Mouse (Mus musculus) forebrain, embryonic 16.5 days (tissue): Measurements from ENCODE around the gene Pim3. TPM values are rescaled to one million over a fixed set of nuclear protein-coding genes. Genes with fewer than 3 reads are reported as not detected.
A peak's percentile ranks its signal among the peaks of the same experiment; 100 is the strongest.
"Not testable (repeated sequence)": the region's sequence is repeated elsewhere in the genome, so short reads cannot be mapped to it uniquely, and the experiment has no call there.

ENCODE experiments used
- ATAC-seq: fragments of 200-750 bp; cut with Nextera tagmentation; 2 replicates; pipeline ENCODE4 v1.8.0; 2017; ENCODE audit warnings: mild to moderate bottlenecking, moderate library complexity
- H3K27ac ChIP-seq: fragments of 300-500 bp; sonication (generic); 2 replicates; pipeline ENCODE4 v1.5.1; 2014; ENCODE audit warnings: low read length, control low read depth
- H3K27me3 ChIP-seq: fragments of 300-500 bp; sonication (generic); replicated peaks from 2 replicates; pipeline ENCODE4 v1.6.1; 2014; ENCODE audit warnings: low read length; ENCODE audit not compliant: control insufficient read depth, insufficient read depth
- H3K36me3 ChIP-seq: fragments of 300-500 bp; sonication (generic); 2 replicates; pipeline ENCODE4 v1.6.1; 2014; ENCODE audit not compliant: control insufficient read depth, insufficient read depth
- H3K4me1 ChIP-seq: fragments of 300-500 bp; sonication (generic); replicated peaks from 2 replicates; pipeline ENCODE4 v1.6.1; 2014; ENCODE audit warnings: low read length; ENCODE audit not compliant: control insufficient read depth, insufficient read depth
- H3K4me2 ChIP-seq: fragments of 300-500 bp; sonication (generic); 2 replicates; pipeline ENCODE4 v1.6.1; 2014; ENCODE audit warnings: mild to moderate bottlenecking, low read length, control low read depth
- H3K4me3 ChIP-seq: fragments of 300-500 bp; sonication (generic); replicated peaks from 2 replicates; pipeline ENCODE4 v1.5.1; 2014; ENCODE audit warnings: mild to moderate bottlenecking, low read length, control low read depth
- H3K9ac ChIP-seq: fragments of 300-500 bp; sonication (generic); replicated peaks from 2 replicates; pipeline ENCODE4 v1.6.1; 2014; ENCODE audit warnings: low read depth, low read length, control low read depth
- H3K9me3 ChIP-seq: fragments of 300-500 bp; sonication (generic); 2 replicates; pipeline ENCODE4 v1.6.1; 2016; ENCODE audit warnings: low read length; ENCODE audit not compliant: control insufficient read depth
- WGBS: fragments of 180-500 bp; shearing (Covaris S2); extraction: QIAGEN DNeasy Blood & Tissue Kit; methylation state at CpG from one replicate; pipeline ENCODE4 v1.1.7; 2014; 5-methylcytosine and 5-hydroxymethylcytosine counted together
- polyA plus RNA-seq: library from polyadenylated mRNA; unstranded; fragments of >200 nt; fragmentation: Nextera tagmentation; extraction: Ambion mirVana; gene quantifications from 2 replicates; pipeline ENCODE4 v1.2.1, GENCODE M21; 2015

Pim3 gene
- 58.2 and 70.7 TPM in 2 replicates for polyA plus RNA-seq

DNA sequence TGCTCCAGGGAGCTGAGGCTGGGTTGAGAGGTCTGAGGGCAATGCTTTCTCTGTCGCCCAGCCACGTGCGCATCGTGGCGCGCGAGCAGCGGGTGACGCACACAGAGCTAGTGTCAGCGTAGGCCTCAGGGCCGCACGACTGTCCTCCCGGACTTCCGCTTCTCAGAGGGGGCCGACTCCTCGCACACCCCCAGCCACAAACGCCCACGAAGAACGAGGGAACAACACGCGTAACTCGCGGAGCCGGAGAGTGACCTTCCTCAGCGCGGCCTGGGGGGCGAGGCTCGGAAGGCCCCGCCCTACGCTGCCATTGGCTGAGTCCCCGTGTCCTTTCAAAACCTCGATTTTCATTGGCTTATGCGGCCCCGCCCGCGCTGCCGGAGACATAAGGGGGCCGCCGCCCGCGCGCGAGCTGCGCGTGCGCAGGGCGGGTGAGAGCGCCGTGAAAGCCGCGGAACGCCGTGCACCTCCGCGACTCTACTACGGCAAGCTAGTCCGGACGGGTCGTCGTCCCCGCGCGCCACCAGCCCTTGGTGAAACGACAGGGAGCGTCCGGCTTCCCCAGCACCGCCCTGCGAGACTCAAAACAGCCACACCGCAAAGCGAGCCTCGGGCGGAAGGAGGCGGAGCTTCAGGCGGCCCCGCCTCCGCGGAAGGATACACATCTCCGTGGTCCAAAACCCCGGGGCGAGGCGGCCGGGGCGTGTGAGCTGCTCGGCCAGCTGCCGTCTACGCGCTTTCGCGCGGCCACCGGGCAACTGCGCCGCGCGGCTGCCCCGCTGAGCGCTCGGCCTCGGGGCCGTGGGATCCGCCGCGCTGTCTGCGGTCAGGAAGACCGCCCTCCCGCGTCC, at the start of gene Pim3:
TSS of gene Pim3 (plus strand) at position 415 of the 851 bp plus-strand sequence.
- peak within 1 kb of the TSS; percentile 85 for H3K4me2 ChIP-seq
- under 1% methylated on average over 107 of the region's 107 CpGs for WGBS
- peak within 1 kb of the TSS; percentile 99 for H3K27ac ChIP-seq
- peak within 1 kb of the TSS; percentile 96 for H3K9ac ChIP-seq
- no peaks in the 10 kb centered on the region for H3K27me3 ChIP-seq
- peaks cover 27% of the 10 kb centered on the region for H3K4me1 ChIP-seq
- peaks cover 18% of the 10 kb centered on the region; the same call in 1 of the 2 replicates for H3K36me3 ChIP-seq
- no peaks in the 10 kb centered on the region for H3K9me3 ChIP-seq
- peak within 1 kb of the TSS; percentile 96 for H3K4me3 ChIP-seq
- peak; percentile 84 for ATAC-seq

DNA sequence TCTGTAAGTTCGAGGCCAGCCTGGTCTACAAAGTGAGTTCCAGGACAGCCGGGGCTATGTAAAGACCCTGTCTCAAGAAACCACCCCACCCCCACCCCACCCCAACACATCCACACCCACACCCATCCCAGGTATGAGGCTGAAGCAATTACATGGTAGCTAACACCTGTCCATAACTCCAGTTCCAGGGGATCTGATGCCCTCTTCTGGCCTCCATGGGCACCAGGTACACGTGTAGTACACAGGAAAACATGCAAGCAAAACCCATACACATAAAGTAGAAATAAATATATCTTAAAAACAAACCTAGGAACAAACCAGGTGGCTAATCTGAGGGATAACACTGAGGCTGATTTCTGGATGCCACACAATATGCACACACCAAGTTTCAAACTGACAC, 48.7 kb upstream of the Pim3 start:
- Histone ChIP-seq H3K4me1 (peaks cover under 1% of the 10 kb centered on the region), H3K4me3 (no peak overlapping the region), H3K27ac (no peak overlapping the region), H3K9me3 (no peaks in the 10 kb centered on the region), H3K27me3 (no peaks in the 10 kb centered on the region), H3K4me2 (no peak overlapping the region), H3K9ac (no peak overlapping the region), H3K36me3 (peaks cover 7% of the 10 kb centered on the region)
- 88% methylated on average over 3 of the region's 3 CpGs for WGBS
- no peak for ATAC-seq

DNA sequence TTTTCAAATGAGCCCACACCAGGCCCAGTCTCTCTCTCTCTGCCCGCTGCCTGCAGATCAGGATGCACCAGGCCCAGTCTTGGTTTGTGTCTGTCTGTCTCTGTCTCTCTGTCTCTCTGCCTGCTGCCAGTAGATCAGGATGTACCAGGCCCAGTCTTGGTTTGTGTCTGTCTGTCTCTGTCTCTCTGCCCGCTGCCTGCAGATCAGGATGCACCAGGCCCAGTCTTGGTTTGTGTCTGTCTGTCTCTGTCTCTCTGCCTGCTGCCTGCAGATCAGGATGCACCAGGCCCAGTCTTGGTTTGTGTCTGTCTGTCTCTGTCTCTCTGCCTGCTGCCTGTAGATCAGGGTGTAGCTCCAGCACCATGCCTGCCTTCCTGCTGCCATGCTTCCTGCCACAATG, 48.1 kb upstream of the Pim3 start:
- WGBS, result 96% methylated on average over 2 of the region's 2 CpGs
- H3K4me2 ChIP-seq, H3K36me3 ChIP-seq, H3K9ac ChIP-seq, H3K4me1 ChIP-seq, H3K9me3 ChIP-seq, H3K4me3 ChIP-seq, ATAC-seq, H3K27ac ChIP-seq, H3K27me3 ChIP-seq: not testable (repeated sequence)

DNA sequence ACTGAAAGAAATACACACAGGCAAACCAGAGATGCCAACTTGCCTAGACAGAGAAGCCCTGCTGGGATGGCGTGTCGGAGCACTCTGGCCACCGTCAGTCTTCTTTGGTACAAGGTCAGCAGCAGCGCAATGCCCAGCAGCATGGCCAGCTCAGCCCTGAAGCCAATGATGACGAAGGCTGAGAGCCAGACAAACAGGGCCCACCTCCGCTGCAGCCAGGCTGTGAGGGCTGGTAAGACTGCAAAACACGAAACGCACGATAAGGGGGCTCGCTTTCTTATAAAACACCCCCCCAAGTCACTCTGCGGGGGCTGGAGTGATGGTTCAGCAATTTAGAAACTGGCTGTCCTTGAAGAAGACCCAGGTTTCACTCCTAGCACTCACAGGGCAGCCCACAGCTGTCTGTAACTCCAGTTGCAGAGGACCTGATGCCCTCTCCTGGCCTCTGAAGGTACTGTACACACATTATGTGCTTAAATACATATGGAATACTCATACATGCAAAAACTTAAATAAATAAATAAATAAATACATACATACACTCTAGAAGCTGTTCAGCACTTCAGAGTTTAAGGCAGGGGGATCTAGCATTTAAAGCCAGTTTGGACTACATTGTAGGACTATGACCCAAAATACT, 47.5 kb upstream of the Pim3 start:
- no peaks in the 10 kb centered on the region for H3K27me3 ChIP-seq
- peaks cover 7% of the 10 kb centered on the region for H3K36me3 ChIP-seq
- no peak overlapping the region for H3K4me2 ChIP-seq
- no peak for ATAC-seq
- no peak overlapping the region for H3K27ac ChIP-seq
- WGBS, result 97% methylated on average over 11 of the region's 11 CpGs
- no peak overlapping the region for H3K9ac ChIP-seq
- peaks cover 4% of the 10 kb centered on the region for H3K4me1 ChIP-seq
- no peaks in the 10 kb centered on the region for H3K9me3 ChIP-seq
- no peak overlapping the region for H3K4me3 ChIP-seq

DNA sequence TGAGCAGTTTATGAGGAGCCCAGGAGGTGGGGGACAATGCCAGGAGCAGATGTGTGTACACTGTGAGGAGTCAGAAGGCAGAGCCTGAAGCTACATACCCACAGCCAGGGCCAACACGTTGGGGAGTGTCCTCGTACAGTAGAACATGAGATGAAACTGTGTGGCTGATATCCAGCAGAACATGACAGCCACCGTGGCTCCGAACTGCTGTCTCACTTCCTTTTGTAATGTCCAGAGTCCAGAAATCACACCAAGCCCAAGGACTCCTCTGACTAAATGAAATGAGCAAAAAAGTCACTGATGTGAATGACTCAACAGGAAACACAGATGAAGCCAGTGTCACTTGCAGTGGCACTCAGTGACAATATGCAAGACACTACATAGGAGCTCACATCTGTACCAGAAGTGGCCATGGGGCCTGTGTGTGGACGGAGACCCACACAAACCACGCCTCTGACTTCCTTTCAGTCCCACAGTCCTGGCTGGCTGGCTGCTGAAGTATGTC, 46.7 kb upstream of the Pim3 start:
- no peak overlapping the region for H3K4me3 ChIP-seq
- no peaks in the 10 kb centered on the region for H3K9me3 ChIP-seq
- H3K4me2 ChIP-seq, result no peak overlapping the region
- no peak overlapping the region for H3K9ac ChIP-seq
- H3K36me3 ChIP-seq, result peaks cover 7% of the 10 kb centered on the region
- peaks cover 9% of the 10 kb centered on the region for H3K4me1 ChIP-seq
- no peaks in the 10 kb centered on the region for H3K27me3 ChIP-seq
- no peak overlapping the region for H3K27ac ChIP-seq
- no peak for ATAC-seq
- WGBS, result 91% methylated on average over 6 of the region's 6 CpGs

DNA sequence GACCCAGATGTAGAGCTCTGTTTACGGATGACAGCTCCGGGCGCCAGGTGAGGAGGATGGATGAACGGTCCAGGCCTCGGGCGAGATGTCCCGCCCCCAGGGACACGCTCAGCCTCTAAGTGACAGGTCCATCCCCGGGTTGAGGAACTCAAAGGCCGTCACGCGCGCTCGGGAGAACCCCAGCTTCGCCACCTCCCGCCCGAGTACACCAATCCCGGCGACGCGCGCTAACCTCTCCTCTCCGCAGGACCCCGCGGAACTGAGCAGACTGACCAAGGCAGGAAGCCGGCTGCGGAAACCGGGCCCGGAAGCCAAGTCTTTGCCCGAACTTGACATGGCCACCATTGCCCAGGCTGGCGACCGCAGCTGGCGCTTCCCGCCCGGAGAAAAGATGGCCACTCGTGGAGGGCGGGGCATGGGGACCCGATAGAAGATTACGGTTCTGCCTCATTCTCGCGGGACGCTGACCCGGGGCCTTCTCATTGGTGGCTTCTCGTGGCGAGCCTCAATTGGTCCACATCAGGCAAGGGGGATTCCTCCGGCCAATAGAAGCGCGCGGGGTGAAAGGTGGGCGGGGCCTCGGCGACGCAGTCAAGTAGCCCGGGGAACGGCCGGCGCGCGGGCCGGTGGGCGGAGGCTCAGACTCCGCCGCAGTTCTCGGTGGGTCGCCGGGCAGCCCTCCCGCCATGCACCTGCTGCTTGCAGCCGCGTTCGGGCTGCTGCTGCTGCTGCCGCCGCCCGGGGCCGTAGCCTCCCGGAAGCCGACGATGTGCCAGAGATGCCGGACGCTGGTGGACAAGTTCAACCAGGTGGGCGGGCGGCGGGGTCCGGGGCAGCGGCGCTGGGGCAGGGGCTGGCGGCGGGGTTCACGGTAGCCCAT, 42.7 kb upstream of the Pim3 start, which contains the start of the genes Alg12 and Creld2:
TSS of gene Alg12 (minus strand) at position 293 of the 880 bp plus-strand sequence.
TSS of gene Creld2 (plus strand) at position 621 of the 880 bp plus-strand sequence.
- Histone ChIP-seq H3K4me1 (peaks cover 15% of the 10 kb centered on the region), H3K9ac (peak within 1 kb of the TSS; percentile 77), H3K9me3 (no peaks in the 10 kb centered on the region), H3K27me3 (no peaks in the 10 kb centered on the region), H3K4me3 (peak within 1 kb of the TSS; percentile 85), H3K27ac (peak within 1 kb of the TSS; percentile 46), H3K36me3 (peaks cover 9% of the 10 kb centered on the region), H3K4me2 (peak within 1 kb of the TSS; percentile 87)
- under 1% methylated on average over 79 of the region's 88 CpGs for WGBS
- ATAC-seq, result peak; percentile 99

DNA sequence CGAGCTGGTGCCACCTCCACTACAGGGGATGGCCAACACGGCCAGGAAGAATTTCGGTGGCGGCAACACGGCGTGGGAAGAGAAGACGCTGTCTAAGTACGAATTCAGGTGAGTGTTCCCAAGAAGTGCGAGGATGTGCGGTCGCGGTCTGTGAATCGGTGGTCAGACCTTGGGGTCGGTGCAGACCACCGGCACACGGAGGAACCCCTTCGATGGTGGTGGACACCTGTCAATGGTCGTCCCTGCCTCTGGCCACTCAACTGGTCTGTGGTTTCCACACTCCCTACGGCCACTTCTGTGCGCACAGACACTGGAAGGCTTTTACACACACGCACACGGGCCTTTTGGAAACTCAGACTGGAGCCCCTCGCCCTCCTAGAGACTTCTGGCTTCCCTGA, 42.1 kb upstream of the Pim3 start:
- WGBS, result under 1% methylated on average over 23 of the region's 23 CpGs
- ATAC-seq, result no peak
- peak overlapping the region; percentile 77 for H3K9ac ChIP-seq
- peaks cover 4% of the 10 kb centered on the region for H3K36me3 ChIP-seq
- no peaks in the 10 kb centered on the region for H3K9me3 ChIP-seq
- no peaks in the 10 kb centered on the region for H3K27me3 ChIP-seq
- H3K4me3 ChIP-seq, result peak overlapping the region; percentile 85
- H3K4me2 ChIP-seq, result peak overlapping the region; percentile 87
- H3K4me1 ChIP-seq, result peaks cover 15% of the 10 kb centered on the region
- H3K27ac ChIP-seq, result no peak overlapping the region

DNA sequence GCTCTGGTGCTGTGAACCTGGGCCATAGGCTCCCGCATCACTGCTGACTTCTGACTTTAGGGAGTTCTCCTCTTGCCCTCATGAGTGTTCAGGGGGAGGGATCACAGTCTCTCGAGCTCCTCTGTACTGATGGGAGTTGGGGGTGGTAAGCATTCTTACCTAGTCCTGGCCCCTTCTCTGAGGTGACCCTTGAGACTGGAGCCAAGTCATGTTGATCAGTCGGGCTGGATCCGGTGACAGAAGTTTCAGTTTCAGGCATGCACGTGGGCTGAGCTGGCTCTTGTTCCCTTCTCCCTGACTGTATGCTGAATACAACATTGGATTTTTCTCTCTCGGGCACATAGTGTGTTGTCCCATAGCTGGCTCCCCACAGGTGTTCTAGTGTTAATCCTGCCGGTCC, 40.6 kb upstream of the Pim3 start:
- H3K36me3 ChIP-seq, result 0 out of 2 replicates have a peak, but pooled peaks cover 9% of the 10 kb centered on the region

More for the DNA sequence above, 40.6 kb upstream of the Pim3 start:
- 92% methylated on average over 7 of the region's 7 CpGs for WGBS
- no peak overlapping the region for H3K9ac ChIP-seq
- H3K4me2 ChIP-seq, result no peak overlapping the region
- no peak overlapping the region for H3K27ac ChIP-seq
- H3K9me3 ChIP-seq, result no peaks in the 10 kb centered on the region
- H3K4me1 ChIP-seq, result peaks cover 15% of the 10 kb centered on the region
- no peak for ATAC-seq
- H3K27me3 ChIP-seq, result no peaks in the 10 kb centered on the region
- H3K4me3 ChIP-seq, result no peak overlapping the region
